Mouse (Mus musculus): ENCODE results near the gene Rcor3. TPM values are rescaled to one million over a fixed set of nuclear protein-coding genes. Genes with fewer than 3 reads are reported as not detected.

Rcor3 gene
- polyA plus RNA-seq, 1 experiment from 2014 or later: 25.9 TPM

- Histone ChIP-seq H3K4me2 (replicated peaks) (no peak overlapping the region), H3K4me1 (replicated peaks) (no peaks in the 10 kb centered on the region), H3K36me3 (no peaks in the 10 kb centered on the region), H3K9ac (replicated peaks) (no peak overlapping the region), H3K4me3 (replicated peaks) (no peak overlapping the region), H3K9me3 (no peaks in the 10 kb centered on the region), H3K27me3 (no peaks in the 10 kb centered on the region), H3K27ac (no peak overlapping the region)
- WGBS: 87% methylated on average over 4 of the region's 4 CpGs
- no peak for ATAC-seq
Measured at GRCm38 (mm10) chr1:192061666-192062306, 76.1 kb downstream of the Rcor3 start.

GRCm38 (mm10) chr1:192058911-192059310 is 79.0 kb downstream of the Rcor3 start:
- Histone ChIP-seq H3K9ac (replicated peaks) (no peak overlapping the region), H3K27me3 (no peaks in the 10 kb centered on the region), H3K9me3 (no peaks in the 10 kb centered on the region), H3K4me1 (replicated peaks) (no peaks in the 10 kb centered on the region), H3K4me2 (replicated peaks) (no peak overlapping the region), H3K27ac (no peak overlapping the region), H3K36me3 (no peaks in the 10 kb centered on the region), H3K4me3 (replicated peaks) (no peak overlapping the region)
- 83% methylated on average over 10 of the region's 10 CpGs for WGBS
- no peak for ATAC-seq

- Histone ChIP-seq H3K36me3 (no peaks in the 10 kb centered on the region), H3K9ac (replicated peaks) (no peak overlapping the region), H3K4me2 (replicated peaks) (no peak overlapping the region), H3K4me1 (replicated peaks) (no peaks in the 10 kb centered on the region), H3K27me3 (no peaks in the 10 kb centered on the region), H3K4me3 (replicated peaks) (no peak overlapping the region), H3K27ac (no peak overlapping the region), H3K9me3 (no peaks in the 10 kb centered on the region)
- WGBS: 76% methylated on average over 3 of the region's 3 CpGs
- no peak for ATAC-seq
Measured at GRCm38 (mm10) chr1:192053726-192054125, 84.1 kb downstream of the Rcor3 start.

DNA sequence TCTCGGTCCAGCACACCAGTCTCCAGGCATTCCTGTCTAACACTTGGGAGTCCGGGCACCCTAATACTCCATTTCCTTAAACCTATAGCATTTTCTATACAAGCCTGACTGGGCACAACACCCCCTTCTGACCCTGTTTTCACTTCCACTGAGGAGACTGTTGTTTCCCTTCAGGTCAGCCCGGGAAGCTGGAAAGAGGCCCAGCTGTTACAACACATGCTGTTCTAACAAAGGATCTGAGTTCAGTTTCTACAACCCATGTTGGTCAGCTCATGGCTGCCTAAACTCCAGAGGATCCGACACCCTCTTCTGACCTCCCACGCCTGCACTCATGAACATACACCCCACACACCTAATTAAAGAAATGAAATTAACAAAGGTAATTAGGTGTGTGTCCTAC is 84.9 kb downstream of the Rcor3 start:
- no peaks in the 10 kb centered on the region for H3K9me3 ChIP-seq
- no peak for ATAC-seq
- no peaks in the 10 kb centered on the region for H3K36me3 ChIP-seq
- H3K27me3 ChIP-seq: no peaks in the 10 kb centered on the region
- WGBS: 85% methylated on average over 5 of the region's 5 CpGs
- no peak overlapping the region for H3K4me3 ChIP-seq (replicated peaks)
- H3K4me2 ChIP-seq (replicated peaks): no peak overlapping the region
- H3K4me1 ChIP-seq (replicated peaks): no peaks in the 10 kb centered on the region
- no peak overlapping the region for H3K9ac ChIP-seq (replicated peaks)
- no peak overlapping the region for H3K27ac ChIP-seq

GRCm38 (mm10) chr1:192052461-192052860 is 85.4 kb downstream of the Rcor3 start:
- no peak overlapping the region for H3K4me2 ChIP-seq (replicated peaks)
- H3K4me1 ChIP-seq (replicated peaks): no peaks in the 10 kb centered on the region
- no peak overlapping the region for H3K9ac ChIP-seq (replicated peaks)
- no peaks in the 10 kb centered on the region for H3K27me3 ChIP-seq
- 92% methylated on average over 8 of the region's 8 CpGs for WGBS
- H3K9me3 ChIP-seq: no peaks in the 10 kb centered on the region
- no peak overlapping the region for H3K4me3 ChIP-seq (replicated peaks)
- H3K27ac ChIP-seq: no peak overlapping the region
- H3K36me3 ChIP-seq: no peaks in the 10 kb centered on the region
- no peak for ATAC-seq

Other genes with a start within 250 kb of the Rcor3 start
- 1.8 and 2.1 TPM in 2 replicates for gene Slc30a1, start 231.3 kb downstream of the Rcor3 start, polyA plus RNA-seq (2015; fragmentation: Nextera tagmentation; extraction: Ambion mirVana)
- gene Rd3, start 160.7 kb downstream of the Rcor3 start, polyA plus RNA-seq (2015; fragmentation: Nextera tagmentation; extraction: Ambion mirVana): 1.8 and 3.1 TPM in 2 replicates
- gene Traf5, start 45.5 kb downstream of the Rcor3 start, polyA plus RNA-seq (2015; fragmentation: Nextera tagmentation; extraction: Ambion mirVana): 2.2 and 2.6 TPM in 2 replicates
- 1.5 and 2.0 TPM in 2 replicates for gene Kcnh1, start 52.7 kb upstream of the Rcor3 start, polyA plus RNA-seq (2015; fragmentation: Nextera tagmentation; extraction: Ambion mirVana)

Measured in midbrain, embryonic 13.5 days (tissue).